ENCODE assay signal across 9 mouse cellular contexts in genomic region chr8:46934898-46935297, GRCm38 (mm10). TPM values are rescaled to one million over a fixed set of nuclear protein-coding genes. Genes with fewer than 3 reads are reported as not detected.
A peak's percentile ranks its signal among the peaks of the same experiment; 100 is the strongest.
DNase-seq lines count a peak whose midpoint lies in the region; ATAC-seq and TF ChIP-seq lines count a peak whose summit lies in the region.
"Had no signal": no experiment of that assay in that cellular context is flagged by ENCODE, and none has a peak within 500 bp of the region (broad histone marks: within the 10 kb centered on the region; RNA-seq: fewer than 3 reads in every experiment).

No protein-coding gene starts in this region.

- TF ChIP-seq POLR2A in spleen, adult 2 months (IDR thresholded peaks at IDR 0.05; ENCODE audit: low read depth, low read length) = no peak

- H3K4me3 ChIP-seq in forebrain, embryonic 14.5 days (ENCODE audit: low read depth, low read length) = no peak overlapping the region
- no peak overlapping the region for H3K4me3 ChIP-seq in hindbrain, embryonic 14.5 days (replicated peaks; ENCODE audit: low read length)
- H3K4me3 ChIP-seq in spleen, adult 2 months (ENCODE audit: extremely low read depth, insufficient read depth, insufficient read length) = no peak overlapping the region
- H3K4me3 ChIP-seq: erythroblast, embryonic 14.5 days had no signal

- WGBS in forebrain, embryonic 14.5 days = 23% methylated on average over 9 of the region's 9 CpGs
- WGBS in hindbrain, embryonic 14.5 days = 27% methylated on average over 9 of the region's 9 CpGs
- 42% methylated on average over 9 of the region's 9 CpGs for WGBS in spleen, adult 2 months

- no peak overlapping the region for H3K9ac ChIP-seq in forebrain, embryonic 14.5 days (ENCODE audit: low read length)
- H3K9ac ChIP-seq in hindbrain, embryonic 14.5 days = no peak overlapping the region

- peak; percentile 72; the same call in 1 of the 2 replicates for TF ChIP-seq CTCF in spleen, adult 2 months (IDR thresholded peaks at IDR 0.05; ENCODE audit: extremely low read depth, insufficient read depth, insufficient read length, insufficient replicate concordance)

- H3K4me2 ChIP-seq in forebrain, embryonic 14.5 days (ENCODE audit: low read length) = no peak overlapping the region
- H3K4me2 ChIP-seq in hindbrain, embryonic 14.5 days (replicated peaks) = no peak overlapping the region

- H3K27me3 ChIP-seq in forebrain, embryonic 14.5 days (replicated peaks; ENCODE audit: control insufficient read depth, insufficient read depth, low read length) = no peaks in the 10 kb centered on the region
- H3K27me3 ChIP-seq in hindbrain, embryonic 14.5 days (ENCODE audit: control insufficient read depth, insufficient read depth, low read length) = no peaks in the 10 kb centered on the region
- no peaks in the 10 kb centered on the region for H3K27me3 ChIP-seq in spleen, adult 2 months (ENCODE audit: control insufficient read depth, insufficient read depth, low read length)

- peak; percentile 73; the same call in 1 of the 2 replicates for ATAC-seq in forebrain, embryonic 14.5 days
- peak; percentile 65; the same call in 1 of the 2 replicates for ATAC-seq in hindbrain, embryonic 14.5 days (ENCODE audit: low FRiP score)
- ATAC-seq in megakaryocyte, adult 5-6 weeks (ENCODE audit: poor library complexity, severe bottlenecking) = peak; percentile 79

- no peaks in the 10 kb centered on the region for H3K36me3 ChIP-seq in forebrain, embryonic 14.5 days (ENCODE audit: control insufficient read depth, insufficient read depth, low read length)
- no peaks in the 10 kb centered on the region for H3K36me3 ChIP-seq in hindbrain, embryonic 14.5 days (replicated peaks; ENCODE audit: control insufficient read depth, insufficient read depth)
- no peaks in the 10 kb centered on the region for H3K36me3 ChIP-seq in spleen, adult 2 months (ENCODE audit: control insufficient read depth, insufficient read depth, low read length)

- H3K27ac ChIP-seq in forebrain, embryonic 14.5 days (ENCODE audit: low read depth, low read length) = no peak overlapping the region
- H3K27ac ChIP-seq in hindbrain, embryonic 14.5 days = no peak overlapping the region
- peak overlapping the region; percentile 94 for H3K27ac ChIP-seq in spleen, adult 2 months (ENCODE audit: insufficient read depth, low read length)

- H3K4me1 ChIP-seq in forebrain, embryonic 14.5 days (ENCODE audit: control insufficient read depth, insufficient read depth, low read length) = no peaks in the 10 kb centered on the region
- no peaks in the 10 kb centered on the region for H3K4me1 ChIP-seq in hindbrain, embryonic 14.5 days (replicated peaks; ENCODE audit: control insufficient read depth, insufficient read depth, low read length)
- peaks cover 28% of the 10 kb centered on the region for H3K4me1 ChIP-seq in spleen, adult 2 months (ENCODE audit: control insufficient read depth, insufficient read depth, insufficient read length)

- peak; percentile 65 for DNase-seq in urinary bladder, postnatal 14 days (ENCODE audit: low spot score)
- DNase-seq in urinary bladder, adult 2 months (ENCODE audit: low spot score) = no peak
- peak; percentile 16 for DNase-seq in cerebellum, adult 11 months
- peak; percentile 74 for DNase-seq in forebrain, embryonic 14.5 days (ENCODE audit: low spot score)
- DNase-seq in hindbrain, embryonic 14.5 days (ENCODE audit: low spot score) = peak; percentile 73
- peak; percentile 42 to 53 for DNase-seq in layer of hippocampus, postnatal 36 days
- DNase-seq in spleen, adult 2 months (ENCODE audit: low read depth in 1 of 2, low spot score in 2 of 2) = peak in 1 of 2 experiments; percentile 51

- no peaks in the 10 kb centered on the region for H3K9me3 ChIP-seq in forebrain, embryonic 14.5 days (replicated peaks; ENCODE audit: control insufficient read depth, low read length)
- no peaks in the 10 kb centered on the region for H3K9me3 ChIP-seq in hindbrain, embryonic 14.5 days (ENCODE audit: control insufficient read depth, low read length)

RNA-seq across cellular contexts. Expression of gene Enpp6, which starts 51.8 kb away (rescaled TPM):
- 0.38 and 0.48 TPM in 2 replicates for polyA plus RNA-seq in urinary bladder, adult 2 months (2012; rRNA removed)
- 0.14 TPM in 1 of 2 replicates, not detected in the other for polyA plus RNA-seq in forebrain, embryonic 14.5 days (2014; fragmentation: Nextera tagmentation; extraction: Ambion mirVana)
- polyA plus RNA-seq in hindbrain, embryonic 14.5 days (2014; fragmentation: Nextera tagmentation; extraction: Ambion mirVana) = 1.8 and 2.0 TPM in 2 replicates
- 1 to 10 TPM; 6.7 to 9.9 TPM for total RNA-seq in layer of hippocampus, postnatal 36 days (2021)
- total RNA-seq in megakaryocyte, adult 5-6 weeks (2015) = not detected in 2 replicates
- total RNA-seq in megakaryocyte, adult 5-6 weeks (2017) = 0.20 TPM in 1 of 2 replicates, not detected in the other
- polyA plus RNA-seq in spleen, adult 2 months (2012; rRNA removed) = 1.8 and 5.4 TPM in 2 replicates
- polyA plus RNA-seq: erythroblast, embryonic 14.5 days had no signal
